Mouse (Mus musculus): ENCODE measurements around the gene Spsb4.
A peak's percentile ranks its signal among the peaks of the same experiment; 100 is the strongest.
"Not testable (repeated sequence)": the region's sequence is repeated elsewhere in the genome, so short reads cannot be mapped to it uniquely, and the experiment has no call there.

The Spsb4 gene

GRCm38 (mm10) chr9:96954063-96954809, 64.4 kb downstream of the Spsb4 start:
- DNase-seq (ENCODE audit: extremely low read depth, low read depth): no peak

- no peak for DNase-seq (ENCODE audit: extremely low read depth, low read depth)
Measured at GRCm38 (mm10) chr9:96953443-96953842, 65.2 kb downstream of the Spsb4 start.

GRCm38 (mm10) chr9:96952310-96952975, 66.2 kb downstream of the Spsb4 start:
- DNase-seq (ENCODE audit: extremely low read depth, low read depth): no peak

GRCm38 (mm10) chr9:96949551-96949950, 69.1 kb downstream of the Spsb4 start:
- no peak for DNase-seq (ENCODE audit: extremely low read depth, low read depth)

- no peak for DNase-seq (ENCODE audit: extremely low read depth, low read depth)
Measured at GRCm38 (mm10) chr9:96948546-96948945, 70.1 kb downstream of the Spsb4 start.

GRCm38 (mm10) chr9:96947171-96947570, 71.5 kb downstream of the Spsb4 start:
- DNase-seq (ENCODE audit: extremely low read depth, low read depth): no peak

- DNase-seq (ENCODE audit: extremely low read depth, low read depth): no peak
Measured at GRCm38 (mm10) chr9:96944517-96944916, 74.1 kb downstream of the Spsb4 start.

- no peak for DNase-seq (ENCODE audit: extremely low read depth, low read depth)
Measured at GRCm38 (mm10) chr9:96942975-96943374, 75.7 kb downstream of the Spsb4 start.

GRCm38 (mm10) chr9:96938887-96939286, 79.8 kb downstream of the Spsb4 start:
- DNase-seq (ENCODE audit: extremely low read depth, low read depth): no peak

- DNase-seq (ENCODE audit: extremely low read depth, low read depth): not testable (repeated sequence)
Measured at GRCm38 (mm10) chr9:96936427-96936826, 82.2 kb downstream of the Spsb4 start.

GRCm38 (mm10) chr9:96935556-96936300, 82.9 kb downstream of the Spsb4 start:
- no peak for DNase-seq (ENCODE audit: extremely low read depth, low read depth)

GRCm38 (mm10) chr9:96934816-96935215, 83.8 kb downstream of the Spsb4 start:
- no peak for DNase-seq (ENCODE audit: extremely low read depth, low read depth)

GRCm38 (mm10) chr9:96932751-96933150, 85.9 kb downstream of the Spsb4 start:
- no peak for DNase-seq (ENCODE audit: extremely low read depth, low read depth)

- no peak for DNase-seq (ENCODE audit: extremely low read depth, low read depth)
Measured at GRCm38 (mm10) chr9:96923577-96924316, 94.9 kb downstream of the Spsb4 start.

GRCm38 (mm10) chr9:96923119-96923518, 95.5 kb downstream of the Spsb4 start:
- DNase-seq (ENCODE audit: extremely low read depth, low read depth): no peak

- DNase-seq (ENCODE audit: extremely low read depth, low read depth): peak; percentile 66
Measured at GRCm38 (mm10) chr9:96916620-96917538, 101.8 kb downstream of the Spsb4 start.

- no peak for DNase-seq (ENCODE audit: extremely low read depth, low read depth)
Measured at GRCm38 (mm10) chr9:96916076-96916475, 102.6 kb downstream of the Spsb4 start.

GRCm38 (mm10) chr9:96914851-96915250, 103.8 kb downstream of the Spsb4 start:
- no peak for DNase-seq (ENCODE audit: extremely low read depth, low read depth)

GRCm38 (mm10) chr9:96914005-96914404, 104.6 kb downstream of the Spsb4 start:
- DNase-seq (ENCODE audit: extremely low read depth, low read depth): peak; percentile 7

GRCm38 (mm10) chr9:96909503-96909902, 109.1 kb downstream of the Spsb4 start:
- no peak for DNase-seq (ENCODE audit: extremely low read depth, low read depth)
